Mouse (Mus musculus): ENCODE results near the gene Mid1. TPM values are rescaled to one million over a fixed set of nuclear protein-coding genes. Genes with fewer than 3 reads are reported as not detected.
A peak's percentile ranks its signal among the peaks of the same experiment; 100 is the strongest.
"Not testable (repeated sequence)": the region's sequence is repeated elsewhere in the genome, so short reads cannot be mapped to it uniquely, and the experiment has no call there.

Gene Mid1
- polyA plus RNA-seq, 1 experiment from 2014 or later, result 6.1 TPM

GRCm38 (mm10) chrX:169989691-169990631, 305.0 kb downstream of the Mid1 start:
- peaks cover 53% of the 10 kb centered on the region for H3K36me3 ChIP-seq (replicated peaks; ENCODE audit: control insufficient read depth, insufficient read depth)
- not testable (repeated sequence) for ATAC-seq (ENCODE audit: low FRiP score); H3K9ac ChIP-seq; H3K27ac ChIP-seq; H3K4me1 ChIP-seq (replicated peaks; ENCODE audit: control insufficient read depth, insufficient read depth, low read length); H3K4me3 ChIP-seq (replicated peaks; ENCODE audit: low read length); H3K27me3 ChIP-seq (ENCODE audit: control insufficient read depth, insufficient read depth, low read length); H3K4me2 ChIP-seq (replicated peaks)
- DNase-seq (ENCODE audit: low spot score), result peak; percentile 28
- peaks cover 71% of the 10 kb centered on the region for H3K9me3 ChIP-seq (ENCODE audit: control insufficient read depth, low read length)
- WGBS, result 73% methylated on average over 56 of the region's 56 CpGs

DNA sequence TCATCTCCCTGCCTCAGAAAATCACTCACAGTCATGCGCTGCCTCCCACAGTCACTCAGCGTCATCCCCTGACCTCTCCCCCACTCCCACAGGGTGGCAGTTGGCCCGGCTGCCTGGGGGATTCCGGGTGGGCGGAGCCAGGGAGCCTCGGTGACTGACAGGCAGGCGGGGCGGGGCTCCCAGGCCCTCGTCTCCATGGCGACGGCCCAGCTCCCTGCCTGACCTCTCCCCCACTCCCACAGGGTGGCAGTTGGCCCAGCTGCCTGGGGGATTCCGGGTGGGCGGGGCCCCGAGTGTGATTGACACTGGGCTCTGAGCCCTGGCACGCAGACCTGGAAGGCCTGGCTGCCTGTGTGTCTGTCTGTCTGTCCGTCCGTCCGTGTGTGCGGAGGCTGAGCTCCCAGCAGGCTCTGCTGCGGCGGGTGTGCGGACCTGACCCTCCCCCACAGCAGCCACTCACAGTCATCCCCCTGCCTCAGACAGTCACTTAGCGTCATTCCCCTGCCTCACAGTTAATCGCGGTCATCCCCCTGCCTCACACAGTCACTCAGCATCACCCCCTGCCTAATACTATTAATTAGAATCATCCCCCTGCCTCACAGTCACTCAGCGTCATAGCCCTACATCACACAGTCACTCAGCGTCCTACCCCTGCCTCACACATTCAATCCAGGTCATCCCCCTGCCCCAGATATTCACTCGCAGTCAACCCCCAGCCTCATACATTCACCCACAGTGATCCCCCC, 306.3 kb downstream of the Mid1 start:
- ATAC-seq (ENCODE audit: low FRiP score), result peak; percentile 71
- Histone ChIP-seq H3K9ac (0 out of 2 replicates have a peak overlapping the region, but pooled peaks have one; percentile 9), H3K9me3 (ENCODE audit: control insufficient read depth, low read length) (peaks cover 74% of the 10 kb centered on the region), H3K4me2 (replicated peaks) (peak overlapping the region; percentile 42), H3K27ac (peak overlapping the region; percentile 55), H3K36me3 (replicated peaks; ENCODE audit: control insufficient read depth, insufficient read depth) (peaks cover 40% of the 10 kb centered on the region), H3K4me3 (replicated peaks; ENCODE audit: low read length) (peak overlapping the region; percentile 6; the same call in 1 of the 2 replicates)
- not testable (repeated sequence) for H3K4me1 ChIP-seq (replicated peaks; ENCODE audit: control insufficient read depth, insufficient read depth, low read length); DNase-seq (ENCODE audit: low spot score); H3K27me3 ChIP-seq (ENCODE audit: control insufficient read depth, insufficient read depth, low read length)
- WGBS, result 39% methylated on average over 28 of the region's 28 CpGs

- not testable (repeated sequence) for H3K4me3 ChIP-seq (replicated peaks; ENCODE audit: low read length); H3K4me2 ChIP-seq (replicated peaks); H3K4me1 ChIP-seq (replicated peaks; ENCODE audit: control insufficient read depth, insufficient read depth, low read length); H3K9ac ChIP-seq; DNase-seq (ENCODE audit: low spot score); H3K27me3 ChIP-seq (ENCODE audit: control insufficient read depth, insufficient read depth, low read length); ATAC-seq (ENCODE audit: low FRiP score); H3K27ac ChIP-seq
- Histone ChIP-seq H3K9me3 (ENCODE audit: control insufficient read depth, low read length) (peaks cover 72% of the 10 kb centered on the region), H3K36me3 (replicated peaks; ENCODE audit: control insufficient read depth, insufficient read depth) (peaks cover 32% of the 10 kb centered on the region)
- 38% methylated on average over 15 of the region's 15 CpGs for WGBS
These were observed 307.3 kb downstream of the Mid1 start for GRCm38 (mm10) chrX:169992086-169992930.

DNA sequence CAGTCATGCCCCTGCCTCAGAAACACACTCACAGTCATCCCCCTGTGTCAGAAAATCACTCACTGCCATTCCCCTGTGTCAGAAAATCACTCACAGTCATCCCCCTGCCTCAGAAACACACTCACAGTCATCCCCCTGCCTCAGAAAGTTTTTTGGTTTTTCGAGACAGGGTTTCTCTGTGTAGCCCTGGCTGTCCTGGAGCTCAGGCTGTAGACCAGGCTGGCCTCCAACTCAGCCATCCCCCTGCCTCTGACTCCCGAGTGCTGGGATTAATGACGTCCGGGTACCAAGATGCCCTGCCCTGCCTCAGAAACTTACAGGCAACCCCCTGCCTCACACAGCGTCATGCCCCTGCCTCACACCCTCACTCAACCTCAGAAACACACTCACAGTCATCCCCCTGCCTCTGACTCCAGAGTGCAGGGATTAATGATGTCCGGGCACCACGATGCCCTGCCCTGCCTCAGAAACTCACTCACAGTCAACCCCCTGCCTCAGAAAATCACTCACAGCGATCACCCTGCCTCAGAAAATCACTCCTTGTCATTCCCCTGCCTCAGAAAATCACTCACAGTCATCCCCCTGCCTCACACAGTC, 308.1 kb downstream of the Mid1 start:
- WGBS, result 62% methylated on average over 8 of the region's 8 CpGs
- H3K27ac ChIP-seq; ATAC-seq (ENCODE audit: low FRiP score); H3K4me2 ChIP-seq (replicated peaks); H3K27me3 ChIP-seq (ENCODE audit: control insufficient read depth, insufficient read depth, low read length); H3K4me1 ChIP-seq (replicated peaks; ENCODE audit: control insufficient read depth, insufficient read depth, low read length); H3K4me3 ChIP-seq (replicated peaks; ENCODE audit: low read length); H3K9ac ChIP-seq; DNase-seq (ENCODE audit: low spot score): not testable (repeated sequence)
- Histone ChIP-seq H3K36me3 (replicated peaks; ENCODE audit: control insufficient read depth, insufficient read depth) (peaks cover 27% of the 10 kb centered on the region), H3K9me3 (ENCODE audit: control insufficient read depth, low read length) (peaks cover 73% of the 10 kb centered on the region)

GRCm38 (mm10) chrX:169994011-169994865, 309.2 kb downstream of the Mid1 start:
- Histone ChIP-seq H3K36me3 (replicated peaks; ENCODE audit: control insufficient read depth, insufficient read depth) (peaks cover 17% of the 10 kb centered on the region), H3K9me3 (ENCODE audit: control insufficient read depth, low read length) (peaks cover 64% of the 10 kb centered on the region)
- not testable (repeated sequence) for ATAC-seq (ENCODE audit: low FRiP score); DNase-seq (ENCODE audit: low spot score); H3K9ac ChIP-seq; H3K4me2 ChIP-seq (replicated peaks); H3K4me3 ChIP-seq (replicated peaks; ENCODE audit: low read length); H3K27me3 ChIP-seq (ENCODE audit: control insufficient read depth, insufficient read depth, low read length); H3K4me1 ChIP-seq (replicated peaks; ENCODE audit: control insufficient read depth, insufficient read depth, low read length); H3K27ac ChIP-seq
- 67% methylated on average over 33 of the region's 33 CpGs for WGBS

GRCm38 (mm10) chrX:169994866-169995711, 310.1 kb downstream of the Mid1 start:
- not testable (repeated sequence) for H3K4me2 ChIP-seq (replicated peaks); H3K36me3 ChIP-seq (replicated peaks; ENCODE audit: control insufficient read depth, insufficient read depth); H3K4me1 ChIP-seq (replicated peaks; ENCODE audit: control insufficient read depth, insufficient read depth, low read length); ATAC-seq (ENCODE audit: low FRiP score); H3K27me3 ChIP-seq (ENCODE audit: control insufficient read depth, insufficient read depth, low read length); H3K4me3 ChIP-seq (replicated peaks; ENCODE audit: low read length); DNase-seq (ENCODE audit: low spot score); H3K9ac ChIP-seq; H3K27ac ChIP-seq
- WGBS, result 61% methylated on average over 2 of the region's 2 CpGs
- H3K9me3 ChIP-seq (ENCODE audit: control insufficient read depth, low read length), result peaks cover 62% of the 10 kb centered on the region

- WGBS, result 64% methylated on average over 17 of the region's 17 CpGs
- H3K4me3 ChIP-seq (replicated peaks; ENCODE audit: low read length); H3K27me3 ChIP-seq (ENCODE audit: control insufficient read depth, insufficient read depth, low read length); H3K27ac ChIP-seq; H3K9ac ChIP-seq; H3K4me1 ChIP-seq (replicated peaks; ENCODE audit: control insufficient read depth, insufficient read depth, low read length); H3K4me2 ChIP-seq (replicated peaks); ATAC-seq (ENCODE audit: low FRiP score); H3K36me3 ChIP-seq (replicated peaks; ENCODE audit: control insufficient read depth, insufficient read depth); DNase-seq (ENCODE audit: low spot score): not testable (repeated sequence)
- H3K9me3 ChIP-seq (ENCODE audit: control insufficient read depth, low read length), result peaks cover 56% of the 10 kb centered on the region
These were observed 311.0 kb downstream of the Mid1 start for GRCm38 (mm10) chrX:169995909-169996521.

All from hindbrain, embryonic 14.5 days (tissue).